Mouse (Mus musculus): ENCODE measurements around the gene Mycl. TPM values are rescaled to one million over a fixed set of nuclear protein-coding genes. Genes with fewer than 3 reads are reported as not detected.

The Mycl gene
- polyA plus RNA-seq, 1 experiment: 1.6 TPM

- peaks cover 6% of the 10 kb centered on the region for H3K4me1 ChIP-seq (ENCODE audit: control insufficient read depth, insufficient read depth, low read length)
- H3K27me3 ChIP-seq (replicated peaks; ENCODE audit: control insufficient read depth, insufficient read depth, low read length): no peaks in the 10 kb centered on the region
- no peak for DNase-seq
- no peak overlapping the region for H3K4me3 ChIP-seq (ENCODE audit: insufficient read depth, low read depth, low read length)
- no peaks in the 10 kb centered on the region for H3K36me3 ChIP-seq (ENCODE audit: control insufficient read depth, insufficient read depth, low read length)
- H3K27ac ChIP-seq (ENCODE audit: insufficient read depth, low read depth, low read length): no peak overlapping the region
- WGBS: 63% methylated on average over 7 of the region's 7 CpGs
- TF ChIP-seq CTCF (conservative IDR thresholded peaks at IDR 0.05; ENCODE audit: insufficient read depth, insufficient read length, low read depth, low read length) (no peak), POLR2A (IDR thresholded peaks at IDR 0.05; ENCODE audit: low read depth, low read length) (no peak)
Measured at GRCm38 (mm10) chr4:123014501-123015282, 19.2 kb downstream of the Mycl start.

GRCm38 (mm10) chr4:123016451-123016957 is 21.1 kb downstream of the Mycl start, which contains the start of gene Trit1:
Trit1 (plus strand) TSS chr4:123016597.
- peak within 1 kb of the TSS; percentile 65 for H3K4me3 ChIP-seq (ENCODE audit: insufficient read depth, low read depth, low read length)
- under 1% methylated on average over 34 of the region's 34 CpGs for WGBS
- H3K27me3 ChIP-seq (replicated peaks; ENCODE audit: control insufficient read depth, insufficient read depth, low read length): no peaks in the 10 kb centered on the region
- peak within 1 kb of the TSS; percentile 72 for H3K27ac ChIP-seq (ENCODE audit: insufficient read depth, low read depth, low read length)
- no peaks in the 10 kb centered on the region; the same call in 1 of the 2 replicates for H3K36me3 ChIP-seq (ENCODE audit: control insufficient read depth, insufficient read depth, low read length)
- TF ChIP-seq POLR2A (IDR thresholded peaks at IDR 0.05; ENCODE audit: low read depth, low read length) (peak; percentile 68), CTCF (conservative IDR thresholded peaks at IDR 0.05; ENCODE audit: insufficient read depth, insufficient read length, low read depth, low read length) (no peak)
- DNase-seq: peak; percentile 97
- peaks cover 8% of the 10 kb centered on the region for H3K4me1 ChIP-seq (ENCODE audit: control insufficient read depth, insufficient read depth, low read length)

GRCm38 (mm10) chr4:123021591-123021990 is 26.1 kb downstream of the Mycl start:
- peak; percentile 77 for DNase-seq
- 77% methylated on average over 3 of the region's 3 CpGs for WGBS
- Histone ChIP-seq H3K4me3 (ENCODE audit: insufficient read depth, low read depth, low read length) (no peak overlapping the region), H3K27me3 (replicated peaks; ENCODE audit: control insufficient read depth, insufficient read depth, low read length) (no peaks in the 10 kb centered on the region), H3K36me3 (ENCODE audit: control insufficient read depth, insufficient read depth, low read length) (no peaks in the 10 kb centered on the region; the same call in 1 of the 2 replicates), H3K4me1 (ENCODE audit: control insufficient read depth, insufficient read depth, low read length) (peaks cover 11% of the 10 kb centered on the region), H3K27ac (ENCODE audit: insufficient read depth, low read depth, low read length) (no peak overlapping the region)
- no peak for TF ChIP-seq POLR2A (IDR thresholded peaks at IDR 0.05; ENCODE audit: low read depth, low read length)
- no peak for TF ChIP-seq CTCF (conservative IDR thresholded peaks at IDR 0.05; ENCODE audit: insufficient read depth, insufficient read length, low read depth, low read length)

- H3K36me3 ChIP-seq (ENCODE audit: control insufficient read depth, insufficient read depth, low read length): no peaks in the 10 kb centered on the region; the same call in 1 of the 2 replicates
- TF ChIP-seq POLR2A (IDR thresholded peaks at IDR 0.05; ENCODE audit: low read depth, low read length) (no peak), CTCF (conservative IDR thresholded peaks at IDR 0.05; ENCODE audit: insufficient read depth, insufficient read length, low read depth, low read length) (no peak)
- no peak for DNase-seq
- H3K4me3 ChIP-seq (ENCODE audit: insufficient read depth, low read depth, low read length): no peak overlapping the region
- 88% methylated on average over 1 of the region's 1 CpGs for WGBS
- H3K27me3 ChIP-seq (replicated peaks; ENCODE audit: control insufficient read depth, insufficient read depth, low read length): no peaks in the 10 kb centered on the region
- H3K4me1 ChIP-seq (ENCODE audit: control insufficient read depth, insufficient read depth, low read length): peaks cover 19% of the 10 kb centered on the region
- H3K27ac ChIP-seq (ENCODE audit: insufficient read depth, low read depth, low read length): no peak overlapping the region
Measured at GRCm38 (mm10) chr4:123022896-123023295, 27.4 kb downstream of the Mycl start.

GRCm38 (mm10) chr4:123025418-123025817 is 30.0 kb downstream of the Mycl start:
- DNase-seq: no peak
- TF ChIP-seq CTCF (conservative IDR thresholded peaks at IDR 0.05; ENCODE audit: insufficient read depth, insufficient read length, low read depth, low read length) (no peak), POLR2A (IDR thresholded peaks at IDR 0.05; ENCODE audit: low read depth, low read length) (no peak)
- Histone ChIP-seq H3K27ac (ENCODE audit: insufficient read depth, low read depth, low read length) (no peak overlapping the region), H3K4me3 (ENCODE audit: insufficient read depth, low read depth, low read length) (no peak overlapping the region), H3K27me3 (replicated peaks; ENCODE audit: control insufficient read depth, insufficient read depth, low read length) (no peaks in the 10 kb centered on the region), H3K36me3 (ENCODE audit: control insufficient read depth, insufficient read depth, low read length) (no peaks in the 10 kb centered on the region), H3K4me1 (ENCODE audit: control insufficient read depth, insufficient read depth, low read length) (peaks cover 10% of the 10 kb centered on the region; the same call in 1 of the 2 replicates)
- WGBS: 73% methylated on average over 2 of the region's 2 CpGs

GRCm38 (mm10) chr4:123026161-123026560 is 30.7 kb downstream of the Mycl start:
- TF ChIP-seq POLR2A (IDR thresholded peaks at IDR 0.05; ENCODE audit: low read depth, low read length): no peak
- TF ChIP-seq CTCF (conservative IDR thresholded peaks at IDR 0.05; ENCODE audit: insufficient read depth, insufficient read length, low read depth, low read length): no peak
- Histone ChIP-seq H3K36me3 (ENCODE audit: control insufficient read depth, insufficient read depth, low read length) (no peaks in the 10 kb centered on the region), H3K4me3 (ENCODE audit: insufficient read depth, low read depth, low read length) (no peak overlapping the region), H3K27ac (ENCODE audit: insufficient read depth, low read depth, low read length) (no peak overlapping the region; the same call in 1 of the 2 replicates), H3K4me1 (ENCODE audit: control insufficient read depth, insufficient read depth, low read length) (peaks cover 10% of the 10 kb centered on the region; the same call in 1 of the 2 replicates), H3K27me3 (replicated peaks; ENCODE audit: control insufficient read depth, insufficient read depth, low read length) (no peaks in the 10 kb centered on the region)
- DNase-seq: no peak
- WGBS: 93% methylated on average over 13 of the region's 13 CpGs

GRCm38 (mm10) chr4:123026597-123026996 is 31.1 kb downstream of the Mycl start:
- H3K4me3 ChIP-seq (ENCODE audit: insufficient read depth, low read depth, low read length): no peak overlapping the region
- H3K27me3 ChIP-seq (replicated peaks; ENCODE audit: control insufficient read depth, insufficient read depth, low read length): no peaks in the 10 kb centered on the region
- no peak overlapping the region; the same call in 1 of the 2 replicates for H3K27ac ChIP-seq (ENCODE audit: insufficient read depth, low read depth, low read length)
- no peak for DNase-seq
- TF ChIP-seq CTCF (conservative IDR thresholded peaks at IDR 0.05; ENCODE audit: insufficient read depth, insufficient read length, low read depth, low read length) (no peak), POLR2A (IDR thresholded peaks at IDR 0.05; ENCODE audit: low read depth, low read length) (no peak)
- H3K4me1 ChIP-seq (ENCODE audit: control insufficient read depth, insufficient read depth, low read length): peaks cover 10% of the 10 kb centered on the region; the same call in 1 of the 2 replicates
- 68% methylated on average over 4 of the region's 4 CpGs for WGBS
- H3K36me3 ChIP-seq (ENCODE audit: control insufficient read depth, insufficient read depth, low read length): no peaks in the 10 kb centered on the region
